In genomic region chr5:65776166-65776565, GRCm38 (mm10) we compare ENCODE assay signal across 1 mouse cellular context.
TF ChIP-seq lines count a peak whose summit lies in the region.

No protein-coding gene starts in this region.

TF ChIP-seq in CH12.LX, 34 proteins besides CTCF, POLR2A, EP300 and RAD21 (continued from another document):
- TF ChIP-seq ZMIZ1 (IDR thresholded peaks at IDR 0.05; ENCODE audit: low read depth, low read length) (no peak), KAT2A (IDR thresholded peaks at IDR 0.05; ENCODE audit: insufficient replicate concordance, low read length) (no peak), MXI1 (IDR thresholded peaks at IDR 0.05; ENCODE audit: low read depth, low read length) (no peak), MAFK (IDR thresholded peaks at IDR 0.05; ENCODE audit: insufficient replicate concordance, low read length) (no peak), ZKSCAN1 (IDR thresholded peaks at IDR 0.05; ENCODE audit: borderline replicate concordance, low read depth, low read length) (no peak)
